Comparison of ENCODE assay signal across 14 mouse cellular contexts in the genomic region with DNA sequence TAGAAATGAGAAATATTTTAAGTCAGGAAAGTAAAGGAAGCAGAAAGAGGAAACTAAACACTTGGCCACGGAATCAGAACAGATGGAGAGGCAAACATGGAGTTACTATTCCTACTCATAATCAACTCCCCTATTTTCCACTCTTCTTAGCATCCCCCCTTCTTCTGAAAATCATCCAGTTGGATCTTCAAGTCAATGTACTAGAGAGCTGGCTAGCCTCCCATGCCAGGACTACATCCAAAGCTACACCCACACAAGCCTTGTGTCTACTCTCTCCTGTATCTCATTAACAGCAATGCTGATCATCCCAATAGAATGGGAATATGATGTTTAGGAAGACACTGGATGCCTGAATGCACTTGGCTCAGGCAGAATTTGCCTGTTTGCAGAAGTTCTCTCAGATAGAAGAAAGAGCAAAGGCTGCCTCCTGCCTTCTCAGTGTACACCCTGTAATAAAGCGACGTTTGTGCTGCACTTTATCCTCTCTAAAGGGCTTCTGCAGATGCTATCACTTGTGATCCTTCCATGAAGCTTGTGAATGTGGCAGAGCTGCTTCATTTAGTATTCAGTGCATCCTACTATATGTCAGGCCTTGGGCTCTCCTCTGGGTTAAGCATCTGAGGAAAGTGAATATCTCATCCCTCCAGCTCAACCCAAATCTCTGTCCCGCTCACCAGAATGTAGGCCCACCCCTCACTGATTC.
DNase-seq lines count a peak whose midpoint lies in the region; TF ChIP-seq lines count a peak whose summit lies in the region.
"Had no signal": no experiment of that assay in that cellular context is flagged by ENCODE, and none has a peak within 500 bp of the region (broad histone marks: within the 10 kb centered on the region; RNA-seq: fewer than 3 reads in every experiment).

No protein-coding gene starts in this region.

- no peaks in the 10 kb centered on the region; the same call in 1 of the 2 replicates for H3K4me1 ChIP-seq in embryonic fibroblast, embryonic 13.5 days (ENCODE audit: control insufficient read depth, insufficient read depth, low read length)
- H3K4me1 ChIP-seq: intestine, embryonic 15.5 days; limb, embryonic 12.5 days had no signal

- H3K27ac ChIP-seq in embryonic fibroblast, embryonic 13.5 days (ENCODE audit: insufficient read depth, low read length), result 0 out of 2 replicates have a peak overlapping the region, but pooled peaks have one; percentile 52
- H3K27ac ChIP-seq: intestine, embryonic 15.5 days; limb, embryonic 12.5 days had no signal

- TF ChIP-seq CTCF in embryonic fibroblast, embryonic 13.5 days (IDR thresholded peaks at IDR 0.05; ENCODE audit: borderline replicate concordance, insufficient read depth, low read length), result no peak

- TF ChIP-seq POLR2A in embryonic fibroblast, embryonic 13.5 days (IDR thresholded peaks at IDR 0.05; ENCODE audit: low read depth, low read length), result no peak

- DNase-seq in cerebellum, postnatal 10 days, result peak; percentile 45 to 76
- no peak for DNase-seq in cerebellum, adult 9-11 months
- DNase-seq in layer of hippocampus, adult 9-11 months, result peak; percentile 81
- DNase-seq in right cerebral cortex, adult 18-20 months, result peak; percentile 60
- no peak for DNase-seq in T-cell, adult 2 months (ENCODE audit: low spot score)
- DNase-seq in heart, adult 11 months, result no peak
- DNase-seq in adrenal gland, adult (ENCODE audit: inconsistent age in 2 of 2, low spot score in 1 of 2), result no peak
- DNase-seq: adrenal gland, adult 2 months; lung, embryonic 14.5 days; midbrain, embryonic 14.5 days; thymus, postnatal 14 days had no signal

- H3K4me3 ChIP-seq in embryonic fibroblast, embryonic 13.5 days (ENCODE audit: insufficient read depth, low read length), result no peak overlapping the region
- H3K4me3 ChIP-seq: intestine, embryonic 15.5 days; limb, embryonic 12.5 days had no signal

Comparison
In these comparisons a context has a peak if more than half of its experiments do, and no peak if none do; other contexts are left out.
1. DNase-seq: peak in cerebellum, postnatal 10 days (2 of 2), layer of hippocampus, adult 9-11 months (single experiment) and right cerebral cortex, adult 18-20 months (single experiment); none in cerebellum, adult 9-11 months (single experiment), T-cell, adult 2 months (single experiment), heart, adult 11 months (single experiment) and adrenal gland, adult (0 of 2).